Mouse (Mus musculus): ENCODE data around the gene Trip4. TPM values are rescaled to one million over a fixed set of nuclear protein-coding genes. Genes with fewer than 3 reads are reported as not detected.
A peak's percentile ranks its signal among the peaks of the same experiment; 100 is the strongest.

The Trip4 gene
- polyA plus RNA-seq, 3 experiments from 2014 or later: 32.3 to 39.8 (median 35.4) TPM

DNA sequence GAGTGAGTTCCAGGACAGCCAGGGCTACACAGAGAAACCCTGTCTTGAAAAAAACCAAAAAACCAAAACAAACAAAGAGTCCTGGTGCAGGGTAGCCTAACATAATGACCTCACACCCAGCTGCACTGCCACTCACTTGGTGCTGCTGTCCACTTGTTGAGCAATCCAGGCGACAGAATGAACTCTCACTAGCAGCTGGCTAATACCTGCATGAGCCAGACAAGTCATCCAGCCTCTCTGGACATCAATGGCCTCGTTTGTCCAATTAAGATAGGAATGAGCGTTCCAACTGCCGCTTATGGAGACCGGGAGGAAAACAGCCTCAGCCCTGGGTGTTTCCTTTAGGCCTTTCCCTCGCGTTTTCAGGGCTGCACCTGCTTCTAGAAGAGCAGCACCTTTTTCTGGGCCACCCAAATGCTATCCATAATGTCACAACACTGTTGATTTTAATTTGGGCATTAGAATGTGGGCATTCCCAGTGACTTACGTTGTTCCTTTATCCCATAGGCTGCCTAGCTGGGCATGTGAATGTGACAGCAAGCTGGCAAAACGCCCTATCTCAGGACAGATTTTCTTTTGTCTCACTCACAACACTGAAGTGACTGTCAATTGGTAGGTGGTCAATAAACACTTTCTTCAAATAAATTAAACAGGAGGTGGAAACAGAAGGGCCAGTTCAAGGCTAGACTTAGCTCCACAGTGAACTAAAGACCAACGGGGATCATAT, 73.8 kb downstream of the Trip4 start:
- no peak for ATAC-seq

DNA sequence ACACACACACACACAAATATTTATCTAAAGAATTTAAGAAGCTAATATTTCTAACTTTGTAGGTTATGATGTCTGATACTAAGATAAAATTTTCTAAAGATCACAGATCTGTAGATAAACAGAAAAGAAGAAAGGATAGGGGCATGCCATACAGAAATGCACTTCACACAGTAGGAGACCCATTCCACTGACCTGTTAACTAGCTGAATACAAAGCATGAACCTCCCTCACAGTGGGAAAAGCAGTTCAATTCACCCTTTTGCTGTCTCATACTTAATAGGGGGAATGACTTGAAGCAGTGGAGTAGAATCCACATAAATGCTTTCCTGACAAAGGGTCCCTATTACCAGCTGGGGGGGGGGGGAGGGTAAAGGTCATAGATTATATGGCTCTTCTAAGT, 75.0 kb downstream of the Trip4 start:
- ATAC-seq: no peak

DNA sequence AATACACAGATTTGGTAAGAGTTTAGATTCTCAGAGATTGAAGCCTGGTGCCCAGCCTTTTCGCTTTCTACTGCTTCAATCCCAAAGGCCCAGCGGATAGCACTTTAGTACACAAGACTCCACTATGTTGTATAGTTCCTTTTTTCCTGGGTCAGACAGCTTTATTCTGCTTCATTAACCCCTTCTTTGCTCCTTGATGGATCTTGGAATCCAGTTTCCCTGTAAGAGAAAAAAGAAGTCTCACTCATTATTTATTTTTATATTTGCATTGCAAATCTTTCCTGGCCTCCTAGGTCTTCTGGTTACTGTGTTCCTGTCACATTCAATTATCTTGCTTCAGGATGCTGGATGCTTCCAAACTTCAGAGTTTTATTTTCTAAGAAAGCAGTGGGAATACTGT, 75.4 kb downstream of the Trip4 start:
- no peak for ATAC-seq

DNA sequence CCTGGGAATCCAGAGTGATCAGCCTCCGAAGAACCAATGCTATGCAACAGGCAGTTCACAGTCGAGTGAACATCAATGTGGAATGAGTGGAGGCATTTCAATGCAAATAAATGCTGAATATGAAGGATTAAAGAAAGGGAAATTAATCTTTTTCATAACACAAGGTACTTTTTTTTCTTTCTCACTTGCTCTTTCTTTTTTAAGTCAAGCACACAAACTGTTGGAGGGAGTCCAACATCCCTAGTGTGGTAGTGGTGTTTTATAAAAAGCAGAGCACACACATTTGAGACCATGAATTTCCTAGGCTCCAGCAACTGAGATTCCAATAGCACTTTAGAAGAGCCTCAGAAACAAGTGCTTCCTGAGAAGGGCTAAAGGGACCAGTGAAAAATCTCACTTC, 76.6 kb downstream of the Trip4 start:
- ATAC-seq: no peak

DNA sequence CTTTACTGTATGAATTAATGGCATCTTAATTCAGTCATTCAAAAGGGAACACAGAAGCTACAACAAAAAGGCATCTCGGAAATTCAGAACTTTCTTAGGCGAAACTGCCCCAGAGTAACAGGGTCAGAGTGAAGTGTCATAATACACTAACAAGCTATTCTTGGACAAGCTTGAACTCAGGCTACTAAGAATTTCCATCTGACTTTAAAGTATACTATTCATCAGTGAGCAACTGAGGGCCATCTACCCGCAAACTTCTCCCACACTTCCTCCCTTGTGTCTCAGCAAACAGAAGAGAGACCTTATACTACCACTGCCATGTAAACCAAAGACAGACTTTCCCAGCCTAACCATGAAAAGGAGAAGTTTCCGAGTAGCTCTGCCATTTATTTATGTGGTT, 77.4 kb downstream of the Trip4 start:
- ATAC-seq: no peak

DNA sequence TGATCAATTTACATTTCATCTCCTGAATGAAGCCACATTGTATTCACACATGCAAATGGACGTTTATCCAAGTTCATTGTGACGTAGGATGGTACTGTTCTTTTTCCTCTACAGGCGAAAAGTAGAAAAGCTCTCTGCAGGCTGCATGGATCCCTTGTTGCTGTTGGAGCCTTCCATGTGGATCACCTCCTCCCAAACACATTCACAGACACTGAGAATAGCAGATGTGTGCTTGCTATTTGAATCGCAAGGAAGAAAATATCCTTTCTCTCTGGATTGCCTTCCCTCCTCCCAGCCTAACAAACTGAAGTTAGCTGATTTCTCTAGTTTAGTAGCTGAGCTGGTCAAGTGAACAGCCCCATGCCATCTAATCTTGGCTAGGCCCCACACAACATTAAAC, 78.3 kb downstream of the Trip4 start:
- no peak for ATAC-seq

DNA sequence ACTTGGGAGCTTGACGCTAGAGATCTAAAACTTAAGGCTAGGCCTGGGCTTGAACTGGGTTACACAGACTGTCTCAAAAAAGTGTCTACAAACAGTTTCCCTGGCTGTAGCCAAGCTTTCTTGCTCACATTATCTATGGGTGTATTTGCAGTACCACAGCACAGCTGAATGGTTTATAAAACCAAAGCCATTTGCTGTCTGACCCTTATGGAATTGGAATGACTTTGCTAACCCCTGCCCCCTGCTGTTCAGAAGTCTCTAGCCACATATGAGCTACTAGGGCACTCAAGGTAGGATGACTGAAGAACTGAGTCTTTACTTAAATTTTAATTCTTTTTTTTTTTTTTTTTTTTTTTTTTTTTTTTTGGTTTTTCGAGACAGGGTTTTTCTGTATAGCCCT, 79.2 kb downstream of the Trip4 start:
- peak; percentile 27 for ATAC-seq

DNA sequence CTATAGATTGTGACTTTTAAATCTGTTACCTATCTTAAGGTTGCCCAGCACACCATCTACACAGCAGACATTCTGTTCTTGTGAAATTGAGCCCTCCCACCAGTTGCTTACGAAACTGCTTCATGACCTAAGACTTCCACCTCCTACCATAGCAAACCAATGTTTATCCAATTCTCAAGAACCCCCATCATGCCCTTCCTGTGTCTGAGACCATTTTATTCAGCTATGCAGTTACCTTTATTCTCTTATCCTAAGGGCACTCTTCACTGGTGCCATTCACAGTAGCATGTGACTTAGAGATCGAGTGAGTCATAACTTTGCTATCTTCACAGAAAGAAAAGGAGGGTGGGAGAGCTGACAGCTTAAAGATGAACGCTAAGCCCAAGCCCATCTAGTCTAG, 80.1 kb downstream of the Trip4 start:
- ATAC-seq: peak; percentile 8

DNA sequence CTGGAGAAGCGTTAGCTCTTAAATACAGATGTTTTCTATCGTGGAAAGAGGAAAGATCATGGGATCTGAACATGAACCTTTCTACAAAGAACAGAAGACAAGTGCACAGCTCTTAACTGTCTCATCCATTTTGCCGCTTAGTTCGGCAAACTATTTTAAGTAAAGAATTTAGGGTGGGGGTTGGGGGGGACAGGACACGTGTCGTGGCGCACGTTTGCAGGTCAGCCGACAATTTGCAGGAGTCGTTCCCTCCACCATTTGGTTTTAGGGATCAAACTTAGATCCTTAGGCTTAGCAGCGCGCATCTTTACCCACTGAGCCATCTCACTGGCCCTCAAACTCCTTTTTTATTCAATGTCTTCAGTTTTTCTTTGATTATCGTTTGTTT, 80.6 kb downstream of the Trip4 start:
- no peak for ATAC-seq

DNA sequence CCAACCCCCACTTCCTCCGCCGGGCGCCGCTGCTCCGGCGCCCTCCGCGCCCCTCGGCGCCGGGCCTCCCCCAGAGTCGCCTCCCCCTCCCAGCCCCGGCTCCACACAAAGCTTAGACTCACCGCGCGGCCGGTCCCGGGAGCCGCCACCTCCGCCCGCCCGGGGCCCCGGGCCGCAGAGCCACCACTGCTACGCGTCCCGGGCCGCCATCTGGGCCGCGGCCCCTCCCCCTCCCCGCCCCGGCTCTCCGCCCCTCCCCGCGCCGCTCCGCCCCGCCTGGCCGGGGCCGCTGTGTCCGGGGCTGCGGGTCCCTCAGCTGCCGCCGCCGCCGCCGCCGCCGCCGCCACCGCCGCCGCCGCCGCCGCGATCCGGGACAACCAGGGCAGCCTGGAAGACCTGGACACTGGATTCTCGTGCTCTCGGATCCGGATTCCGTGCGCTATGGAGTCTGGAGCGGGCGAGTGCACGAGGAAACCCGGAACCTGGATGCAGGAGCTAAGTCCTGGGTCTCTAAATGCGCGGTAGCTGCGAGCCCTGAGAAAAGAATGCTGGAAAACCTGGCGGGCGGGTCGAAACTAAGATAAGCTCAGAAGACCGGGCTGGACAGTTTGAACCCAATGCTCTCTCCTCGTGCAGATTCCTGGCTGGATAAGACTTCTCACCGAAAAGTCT, 81.1 kb downstream of the Trip4 start, which contains the start of gene Zfp609:
Gene Zfp609 (minus strand): TSS at position 221 of the 672 bp plus-strand sequence.
- peak; percentile 57 for ATAC-seq

DNA sequence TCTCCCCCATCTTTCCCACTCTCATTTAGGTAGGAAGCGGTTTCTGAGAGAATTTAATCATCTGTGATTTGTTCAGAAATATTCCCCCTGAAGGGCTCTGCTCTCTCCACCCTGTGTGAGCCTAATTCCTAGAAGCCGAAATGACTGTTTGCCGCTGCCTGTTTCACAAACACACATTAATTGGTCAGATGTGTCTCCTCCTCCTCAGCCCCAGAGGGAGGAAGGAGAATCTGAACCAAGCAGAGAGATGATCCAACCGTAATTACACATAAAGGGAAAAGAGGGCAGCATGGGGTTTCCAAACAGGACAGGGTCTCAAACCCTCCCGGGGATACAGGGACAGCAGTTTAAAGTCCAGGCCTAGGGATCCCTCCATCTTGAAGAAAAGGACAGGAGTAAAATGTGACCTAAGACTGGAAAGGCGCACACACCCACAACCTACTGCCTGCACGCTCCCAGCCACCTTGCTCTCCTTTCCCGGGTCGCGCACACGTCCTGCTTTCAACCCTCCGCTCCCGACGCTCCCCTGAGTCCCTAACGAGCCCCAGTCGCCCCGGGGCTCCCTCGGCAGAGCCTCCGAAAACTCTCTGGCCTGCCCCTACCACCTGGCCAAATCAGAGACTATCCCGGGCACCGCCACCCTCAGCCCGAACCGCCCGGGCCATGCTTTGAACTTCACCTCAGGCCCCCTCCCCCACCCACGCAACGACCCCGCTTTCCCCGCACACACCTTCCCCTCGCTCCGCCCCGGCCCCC, 81.8 kb downstream of the Trip4 start:
- peak; percentile 16 for ATAC-seq

DNA sequence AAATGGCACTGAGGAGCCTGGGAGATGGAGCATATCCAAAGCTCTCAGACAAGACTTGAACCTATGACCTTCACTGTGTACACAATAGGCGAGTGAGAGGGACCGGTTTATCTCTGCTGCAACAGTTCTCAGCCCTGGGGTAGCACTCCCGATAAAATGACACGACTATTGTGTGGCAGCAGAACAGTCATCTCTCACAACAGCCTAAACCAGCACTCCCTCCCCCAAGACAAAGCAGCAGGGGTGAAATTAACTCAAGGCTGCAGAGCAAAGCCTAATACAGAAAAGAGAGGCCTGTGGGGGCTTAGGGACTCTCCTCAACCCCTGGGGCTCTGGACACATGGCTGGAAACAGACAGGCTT, 82.4 kb downstream of the Trip4 start:
- ATAC-seq: no peak

DNA sequence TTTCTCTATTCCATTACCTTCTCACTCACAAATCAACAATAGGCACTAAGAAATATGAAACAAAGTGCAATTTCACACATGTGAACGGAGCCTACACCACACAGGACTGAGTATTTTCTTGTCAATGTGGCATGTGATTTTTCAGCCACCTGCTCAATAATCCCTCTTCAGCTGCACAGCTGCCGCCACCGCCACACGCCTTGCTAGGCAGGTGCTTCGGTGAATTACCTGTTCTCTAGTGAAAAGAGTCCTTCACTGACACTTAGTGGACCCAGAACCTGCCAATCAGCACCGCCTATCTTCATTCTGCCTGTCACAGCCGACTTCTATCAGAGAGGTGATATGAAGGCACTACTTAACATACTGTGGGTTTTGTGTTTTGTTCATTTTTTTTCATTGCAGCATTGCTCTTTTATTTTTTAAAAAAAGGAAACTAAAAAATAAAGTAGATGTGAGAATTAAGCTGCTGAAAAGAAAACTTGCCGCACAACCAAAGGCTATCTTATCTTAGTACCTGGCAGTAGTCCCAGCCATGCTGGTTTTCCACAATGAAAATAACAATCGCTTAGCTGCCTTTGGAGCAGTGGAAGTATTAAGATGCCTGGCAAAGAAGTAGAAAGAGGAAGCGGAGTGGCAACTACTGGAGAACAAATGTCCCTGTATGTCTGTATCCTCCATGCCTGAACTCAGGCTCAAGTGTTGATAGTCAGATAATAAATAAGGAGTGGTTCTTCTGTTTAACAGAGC, 84.7 kb downstream of the Trip4 start:
- no peak for ATAC-seq

DNA sequence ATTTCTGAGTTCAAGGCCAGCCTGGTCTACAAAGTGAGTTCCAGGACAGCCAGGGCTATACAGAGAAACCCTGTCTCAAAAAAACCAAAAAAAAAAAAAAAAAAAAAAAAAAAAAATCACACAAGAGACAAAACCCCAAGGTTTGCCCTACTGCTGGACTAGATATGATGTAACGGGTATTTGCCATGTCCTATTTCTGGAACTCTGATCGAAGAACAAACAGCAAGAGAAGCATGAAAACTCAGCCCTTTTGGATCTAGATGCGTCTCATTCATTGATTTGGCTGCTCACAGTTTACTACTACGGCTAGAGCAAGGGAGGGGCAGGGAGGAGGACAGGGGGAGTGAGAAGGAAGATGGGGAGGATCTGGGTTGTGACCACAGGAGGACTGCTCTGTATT, 86.6 kb downstream of the Trip4 start:
- no peak for ATAC-seq

DNA sequence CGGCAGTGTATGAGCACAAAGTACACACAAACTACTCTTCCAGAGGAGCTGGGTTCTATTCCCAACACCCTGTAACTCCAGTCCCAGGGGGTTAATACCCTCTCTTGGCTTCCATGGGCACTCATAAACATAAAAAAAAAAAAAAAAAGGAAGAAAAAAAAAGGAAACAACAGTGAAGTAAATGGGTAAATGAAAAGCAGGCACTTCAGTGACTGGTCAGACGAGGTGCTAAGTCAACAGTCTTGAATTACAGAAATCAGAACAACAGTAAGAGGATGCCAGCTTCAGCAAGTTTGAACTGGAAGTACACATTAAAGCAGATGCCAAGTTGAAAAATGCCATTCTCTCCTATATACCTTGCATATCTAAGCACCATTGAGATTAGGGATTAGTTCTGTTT, 88.3 kb downstream of the Trip4 start:
- ATAC-seq: no peak

DNA sequence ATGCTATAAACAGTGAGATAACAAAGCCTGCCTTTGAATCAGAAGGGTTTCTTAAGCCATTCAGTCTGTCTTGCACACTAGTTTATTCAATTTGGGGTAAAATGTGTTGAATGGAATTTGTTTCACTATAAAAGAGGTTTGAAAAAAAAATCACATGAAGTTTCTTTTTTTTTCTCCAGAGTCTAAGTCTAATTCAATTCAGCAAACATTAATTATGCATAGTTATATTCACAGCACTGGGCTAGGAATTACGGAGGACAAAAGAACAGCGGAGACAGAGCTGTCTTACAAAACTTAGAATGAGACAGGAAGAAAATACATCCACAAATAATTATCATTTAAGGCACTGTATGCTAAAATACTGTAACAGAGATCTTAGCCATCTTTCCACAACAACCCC, 90.2 kb downstream of the Trip4 start:
- no peak for ATAC-seq

DNA sequence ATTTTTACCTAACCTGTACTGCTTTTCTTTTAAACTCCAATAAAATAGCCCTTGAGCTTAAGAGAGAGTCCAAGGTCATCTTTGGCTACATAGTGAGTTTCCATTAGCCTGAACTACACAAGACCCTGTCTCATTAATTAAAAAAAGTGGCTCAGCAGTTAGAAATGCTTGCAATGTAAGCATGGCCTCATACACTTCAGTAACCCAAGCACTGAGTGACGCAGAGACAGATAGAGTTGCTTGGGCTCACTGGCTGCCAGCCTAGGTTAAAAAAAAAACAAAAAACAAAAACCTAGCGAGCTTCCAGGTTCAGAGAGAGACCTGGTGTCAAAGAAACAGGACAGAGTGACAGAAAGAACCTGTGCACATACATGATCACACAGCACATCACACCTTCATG, 95.8 kb downstream of the Trip4 start:
- ATAC-seq: no peak

DNA sequence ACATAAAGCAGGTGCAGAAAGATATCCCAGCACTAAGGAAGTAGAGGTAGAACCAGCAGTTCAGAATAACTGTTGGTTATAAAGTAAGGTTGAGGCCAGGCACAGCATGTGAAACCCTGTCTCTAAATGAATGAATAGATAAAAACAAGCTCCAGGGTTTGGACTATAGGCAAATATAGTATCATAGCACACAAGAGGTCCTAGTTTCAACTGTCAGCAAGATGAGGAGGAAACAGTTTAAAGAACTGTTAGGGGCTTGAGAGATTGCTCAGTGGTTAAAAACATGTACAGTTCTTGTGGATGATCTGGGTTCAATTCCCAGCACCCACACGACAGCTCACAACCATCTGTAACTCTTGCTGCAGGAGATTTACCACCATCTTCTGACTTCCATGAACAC, 96.8 kb downstream of the Trip4 start:
- no peak for ATAC-seq

DNA sequence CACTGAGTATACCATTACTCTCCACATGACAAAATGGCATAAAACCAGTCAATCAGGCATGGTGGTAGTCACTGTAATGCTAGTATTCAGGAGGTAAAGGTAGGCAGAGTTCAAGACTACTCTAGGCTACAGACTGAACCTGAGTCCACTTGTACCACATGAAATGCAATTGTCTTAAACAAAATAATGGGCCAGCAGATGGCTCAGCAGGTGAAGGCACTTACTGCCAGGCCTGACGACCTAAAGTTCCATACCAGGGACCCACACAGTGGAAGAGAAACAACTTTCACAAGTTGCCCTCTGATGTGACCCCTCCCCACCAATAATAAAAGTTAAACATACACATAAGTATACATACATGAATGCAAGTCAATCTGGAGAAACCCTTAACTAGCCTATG, 100.8 kb downstream of the Trip4 start:
- ATAC-seq: no peak

DNA sequence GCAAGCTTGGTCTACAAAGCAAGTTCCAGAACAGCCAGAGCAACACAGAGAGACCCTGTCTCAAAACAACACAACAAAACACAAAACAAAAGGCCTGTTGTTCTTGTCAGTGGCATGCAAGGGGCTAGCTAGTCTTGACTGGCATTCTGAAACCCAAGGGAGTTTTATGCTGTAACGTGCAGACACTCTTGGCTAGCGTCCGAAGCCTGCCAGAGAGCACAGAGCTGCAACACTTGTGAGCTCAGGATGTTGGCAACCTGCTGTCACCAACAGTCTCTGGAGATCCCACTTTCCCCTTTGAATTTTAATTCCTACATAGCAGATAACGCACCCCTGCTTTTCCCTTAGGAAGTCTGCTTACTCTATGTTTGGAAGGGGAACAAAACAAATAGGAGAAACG, 101.3 kb downstream of the Trip4 start:
- ATAC-seq: no peak

DNA sequence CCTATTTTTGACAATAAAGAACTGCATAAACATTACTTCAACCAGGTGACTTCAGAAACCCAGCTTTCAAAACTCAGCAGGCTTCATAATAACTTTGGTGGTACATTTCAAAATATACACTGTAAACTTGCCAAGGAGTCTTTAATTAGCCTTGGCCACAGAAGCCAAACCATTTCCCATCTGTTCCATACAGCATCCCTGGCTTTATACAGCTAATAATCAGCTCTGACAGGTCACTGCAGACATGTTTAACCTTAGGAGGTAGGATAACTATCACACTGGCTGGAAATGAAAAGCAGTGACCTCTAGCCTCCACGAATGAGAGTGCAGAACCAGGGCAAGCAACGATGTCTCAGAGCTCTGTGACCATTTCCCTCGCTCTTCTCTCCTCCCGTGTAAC, 108.8 kb downstream of the Trip4 start:
- ATAC-seq: no peak

DNA sequence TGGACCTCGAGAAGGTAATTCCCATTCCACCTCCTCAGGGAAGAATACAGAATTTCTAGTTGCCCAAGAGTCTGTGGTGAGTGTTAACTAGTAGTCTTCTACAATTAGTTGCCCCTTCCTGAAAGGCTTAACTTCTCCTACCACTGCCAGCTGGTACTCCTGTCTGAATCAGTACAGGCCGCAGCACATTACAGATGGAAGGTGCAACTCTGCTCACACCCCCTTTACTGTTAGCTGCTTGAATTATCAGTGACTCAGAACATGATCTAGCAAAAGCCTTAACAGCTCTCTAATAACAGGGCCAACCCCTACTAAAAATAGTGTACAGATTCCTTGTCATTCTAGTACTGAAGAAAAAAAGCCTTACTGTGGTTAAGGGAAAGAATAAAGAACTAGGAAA, 112.9 kb downstream of the Trip4 start:
- no peak for ATAC-seq

DNA sequence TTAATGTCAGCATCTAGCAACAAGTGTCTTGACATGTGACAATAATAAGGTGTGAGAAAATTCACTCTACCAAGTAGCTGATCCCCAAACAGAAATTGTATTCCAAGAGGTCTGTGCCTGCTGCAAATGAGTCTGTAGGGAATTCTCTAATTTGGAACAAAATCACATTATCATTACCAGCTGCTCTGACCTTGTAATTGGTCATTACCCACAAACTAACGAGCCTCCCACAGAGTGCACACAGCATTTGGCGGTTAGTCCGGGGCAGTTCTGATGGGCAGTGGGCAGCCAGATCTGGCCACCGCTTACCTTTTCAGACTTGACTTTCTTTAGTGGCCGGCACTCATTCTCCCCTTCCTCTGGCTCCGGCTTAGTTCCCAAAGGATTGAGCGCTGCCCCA, 114.3 kb downstream of the Trip4 start:
- no peak for ATAC-seq

Measured in inflammation-experienced regulatory T-cells, adult 6 months (primary cell).